Mouse (Mus musculus) lung, postnatal 0 days (tissue): ENCODE results near the gene Gm20696. TPM values are rescaled to one million over a fixed set of nuclear protein-coding genes. Genes with fewer than 3 reads are reported as not detected.

Experiments
- ATAC-seq: fragments of 200-750 bp; cut with Nextera tagmentation; 2 replicates; pipeline ENCODE4 v1.8.0; 2017; ENCODE audit warnings: moderate library complexity
- DNase-seq: peaks from one replicate; pipeline ENCODE4 v3.0.0-alpha.2; 2016; ENCODE audit warnings: low spot score
- H3K27ac ChIP-seq: fragments of 300-500 bp; sonication (generic); 2 replicates; pipeline ENCODE4 v1.5.1; 2014; ENCODE audit warnings: antibody characterized with exemption, mild to moderate bottlenecking, low read length, mixed read lengths
- H3K27me3 ChIP-seq: fragments of 300-500 bp; sonication (generic); replicated peaks from 2 replicates; pipeline ENCODE4 v1.6.1; 2014; ENCODE audit warnings: low read length, mixed read lengths; ENCODE audit not compliant: insufficient read depth
- H3K36me3 ChIP-seq: fragments of 300-500 bp; sonication (generic); 2 replicates; pipeline ENCODE4 v1.6.1; 2014; ENCODE audit warnings: low read length, mixed read lengths; ENCODE audit not compliant: insufficient read depth
- H3K4me1 ChIP-seq: fragments of 300-500 bp; sonication (generic); 2 replicates; pipeline ENCODE4 v1.6.1; 2014; ENCODE audit warnings: antibody characterized with exemption, low read depth, low read length, mixed read lengths; ENCODE audit not compliant: insufficient read depth
- H3K4me2 ChIP-seq: fragments of 300-500 bp; sonication (generic); replicated peaks from 2 replicates; pipeline ENCODE4 v1.6.1; 2014; ENCODE audit warnings: low read depth, mild to moderate bottlenecking, low read length, moderate library complexity, mixed read lengths
- H3K4me3 ChIP-seq: fragments of 300-500 bp; sonication (generic); 2 replicates; pipeline ENCODE4 v1.5.1; 2014; ENCODE audit warnings: low read depth, low read length
- H3K9ac ChIP-seq: fragments of 300-500 bp; sonication (generic); replicated peaks from 2 replicates; pipeline ENCODE4 v1.6.1; 2014; ENCODE audit warnings: low read depth, mild to moderate bottlenecking
- H3K9me3 ChIP-seq: fragments of 300-500 bp; sonication (generic); 2 replicates; pipeline ENCODE4 v1.6.1; 2016; ENCODE audit warnings: low read length, mixed read lengths
- CTCF ChIP-seq: IDR thresholded peaks from 2 replicates; pipeline ENCODE4 v1.5.1; 2016; ENCODE audit warnings: antibody characterized with exemption, mild to moderate bottlenecking
- EP300 ChIP-seq: IDR thresholded peaks from 2 replicates; pipeline ENCODE4 v1.6.1; 2016; ENCODE audit warnings: antibody characterized with exemption, mild to moderate bottlenecking, control low read depth
- WGBS: fragments of 180-500 bp; shearing (Covaris S2); extraction: QIAGEN DNeasy Blood & Tissue Kit; methylation state at CpG from one replicate; pipeline ENCODE4 v1.1.7; 2014; 5-methylcytosine and 5-hydroxymethylcytosine counted together
- polyA plus RNA-seq: library from polyadenylated mRNA; unstranded; fragments of >200 nt; fragmentation: Nextera tagmentation; extraction: Ambion mirVana; gene quantifications from 2 replicates; pipeline ENCODE4 v1.2.1, GENCODE M21; 2015

The Gm20696 gene
- polyA plus RNA-seq, 1 experiment from 2014 or later, result 2.3 TPM

DNA sequence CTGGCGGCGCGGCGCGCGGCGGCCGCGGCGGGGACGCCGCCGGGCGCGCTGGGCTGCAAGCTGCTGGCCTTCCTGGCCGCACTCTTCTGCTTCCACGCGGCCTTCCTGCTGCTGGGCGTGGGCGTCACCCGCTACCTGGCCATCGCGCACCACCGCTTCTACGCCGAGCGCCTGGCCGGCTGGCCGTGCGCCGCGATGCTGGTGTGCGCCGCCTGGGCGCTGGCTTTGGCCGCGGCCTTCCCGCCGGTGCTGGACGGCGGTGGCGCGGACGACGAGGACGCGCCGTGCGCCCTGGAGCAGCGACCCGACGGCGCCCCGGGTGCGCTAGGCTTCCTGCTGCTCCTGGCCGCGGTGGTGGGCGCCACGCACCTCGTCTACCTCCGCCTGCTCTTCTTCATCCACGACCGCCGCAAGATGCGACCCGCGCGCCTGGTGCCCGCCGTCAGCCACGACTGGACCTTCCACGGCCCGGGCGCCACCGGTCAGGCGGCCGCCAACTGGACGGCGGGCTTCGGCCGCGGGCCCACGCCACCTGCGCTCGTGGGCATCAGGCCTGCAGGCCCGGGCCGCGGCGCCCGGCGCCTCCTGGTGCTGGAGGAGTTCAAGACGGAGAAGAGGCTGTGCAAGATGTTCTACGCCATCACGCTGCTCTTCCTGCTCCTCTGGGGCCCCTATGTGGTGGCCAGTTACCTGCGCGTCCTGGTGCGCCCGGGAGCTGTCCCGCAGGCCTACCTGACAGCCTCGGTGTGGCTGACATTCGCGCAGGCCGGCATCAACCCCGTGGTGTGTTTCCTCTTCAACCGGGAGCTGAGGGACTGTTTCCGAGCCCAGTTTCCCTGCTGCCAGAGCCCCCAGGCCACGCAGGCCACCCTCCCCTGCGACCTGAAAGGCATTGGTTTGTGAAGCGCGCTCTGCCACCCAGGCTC, 26.6 kb upstream of the Gm20696 start:
- WGBS, result 2% methylated on average over 62 of the region's 110 CpGs
- peaks cover 7% of the 10 kb centered on the region; the same call in 1 of the 2 replicates for H3K4me1 ChIP-seq
- peak; percentile 21 for DNase-seq

DNA sequence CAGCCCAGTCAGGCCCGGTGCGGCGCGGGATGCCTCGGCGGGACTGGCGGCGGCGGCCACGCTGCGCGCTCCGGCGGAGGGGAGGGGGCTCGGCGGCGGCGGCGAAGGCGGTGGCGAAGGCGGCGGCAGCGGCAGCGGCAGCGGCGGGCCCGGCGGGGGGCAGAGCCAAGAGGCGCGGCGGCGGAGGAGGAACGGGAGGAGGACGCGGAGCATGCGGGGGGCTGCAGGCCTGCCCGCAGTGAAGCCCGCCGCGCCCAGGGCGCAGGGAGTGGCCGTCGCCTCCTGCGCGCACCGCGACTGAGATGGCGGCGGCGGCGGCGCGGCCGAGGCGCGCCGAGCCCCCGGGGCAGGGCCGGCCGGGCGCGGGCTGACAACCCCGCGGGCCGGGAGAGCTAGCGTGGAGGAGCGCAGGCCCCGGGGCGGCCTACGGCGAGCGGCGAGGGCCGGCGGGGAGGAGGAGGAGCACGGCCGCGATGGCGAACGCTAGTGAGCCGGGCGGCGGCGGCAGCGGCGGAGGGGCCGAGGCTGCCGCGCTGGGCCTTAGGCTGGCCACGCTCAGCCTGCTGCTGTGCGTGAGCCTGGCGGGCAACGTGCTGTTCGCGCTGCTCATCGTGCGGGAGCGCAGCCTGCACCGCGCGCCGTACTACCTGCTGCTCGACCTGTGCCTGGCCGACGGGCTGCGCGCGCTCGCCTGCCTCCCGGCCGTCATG, 25.8 kb upstream of the Gm20696 start, which contains the start of gene Gpr27:
TSS of gene Gpr27 (plus strand) at position 474 of the 710 bp plus-strand sequence.
- TF ChIP-seq CTCF (no peak), EP300 (no peak)
- H3K9me3 ChIP-seq, result no peaks in the 10 kb centered on the region
- ATAC-seq, result peak; percentile 70
- DNase-seq, result peak; percentile 33
- peaks cover 7% of the 10 kb centered on the region; the same call in 1 of the 2 replicates for H3K4me1 ChIP-seq
- WGBS, result 0% methylated on average over 34 of the region's 112 CpGs
- peak within 1 kb of the TSS; percentile 54 for H3K9ac ChIP-seq
- H3K27ac ChIP-seq, result no peak within 1 kb of the TSS
- H3K4me2 ChIP-seq, result peak within 1 kb of the TSS; percentile 97
- H3K36me3 ChIP-seq, result no peaks in the 10 kb centered on the region
- peak within 1 kb of the TSS; percentile 67 for H3K4me3 ChIP-seq
- peaks cover 13% of the 10 kb centered on the region; the same call in 1 of the 2 replicates for H3K27me3 ChIP-seq

More for the DNA sequence above, 26.6 kb upstream of the Gm20696 start:
- Histone ChIP-seq H3K27me3 (peaks cover 13% of the 10 kb centered on the region; the same call in 1 of the 2 replicates), H3K9me3 (no peaks in the 10 kb centered on the region), H3K4me2 (peak overlapping the region; percentile 97), H3K9ac (peak overlapping the region; percentile 54; the same call in 1 of the 2 replicates), H3K4me3 (peak overlapping the region; percentile 67), H3K36me3 (no peaks in the 10 kb centered on the region), H3K27ac (no peak overlapping the region)
- ATAC-seq, result peak; percentile 56
- TF ChIP-seq CTCF (no peak), EP300 (no peak)

DNA sequence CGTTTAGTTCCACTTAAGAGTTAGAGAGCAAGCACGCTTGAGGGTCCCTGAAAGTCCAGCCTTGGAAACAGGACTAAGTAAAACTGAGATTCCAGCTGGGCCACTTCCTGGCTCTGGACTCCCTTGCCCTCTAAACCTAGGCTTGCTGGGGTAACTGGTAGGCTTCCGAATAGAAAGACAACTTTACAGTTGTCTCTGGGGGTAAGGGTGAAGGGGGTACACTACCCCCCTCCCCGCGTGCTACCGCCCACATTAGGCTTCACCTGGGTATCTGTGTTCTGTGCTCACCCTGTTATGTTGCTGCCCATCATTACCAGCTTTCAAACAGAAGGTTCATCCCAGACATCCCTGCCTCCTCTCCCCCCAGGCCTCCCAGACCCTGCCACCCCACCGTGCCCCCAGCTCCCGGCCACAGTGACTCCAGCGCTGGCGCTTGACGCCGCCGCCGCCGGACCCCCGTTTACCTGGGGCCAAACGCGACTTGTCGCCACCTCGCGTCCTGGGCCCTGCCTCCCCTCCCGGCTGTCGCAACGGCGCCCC, 25.1 kb upstream of the Gm20696 start:
- Histone ChIP-seq H3K9ac (peak overlapping the region; percentile 54; the same call in 1 of the 2 replicates), H3K4me1 (peaks cover 7% of the 10 kb centered on the region; the same call in 1 of the 2 replicates), H3K4me2 (peak overlapping the region; percentile 97), H3K4me3 (peak overlapping the region; percentile 67), H3K27ac (no peak overlapping the region), H3K27me3 (peaks cover 13% of the 10 kb centered on the region; the same call in 1 of the 2 replicates), H3K9me3 (no peaks in the 10 kb centered on the region), H3K36me3 (no peaks in the 10 kb centered on the region)
- ATAC-seq, result no peak
- TF ChIP-seq EP300 (no peak), CTCF (no peak)
- 11% methylated on average over 22 of the region's 25 CpGs for WGBS
- no peak for DNase-seq

- H3K9ac ChIP-seq, result no peak overlapping the region
- H3K27ac ChIP-seq, result no peak overlapping the region
- H3K27me3 ChIP-seq, result peaks cover 9% of the 10 kb centered on the region; the same call in 1 of the 2 replicates
- ATAC-seq (no peak), DNase-seq (no peak)
- WGBS, result 77% methylated on average over 6 of the region's 6 CpGs
- no peak overlapping the region for H3K4me3 ChIP-seq
- H3K36me3 ChIP-seq, result no peaks in the 10 kb centered on the region
- no peaks in the 10 kb centered on the region for H3K9me3 ChIP-seq
- H3K4me2 ChIP-seq, result no peak overlapping the region
- TF ChIP-seq EP300 (no peak), CTCF (no peak)
- peaks cover 6% of the 10 kb centered on the region; the same call in 1 of the 2 replicates for H3K4me1 ChIP-seq
Measured at GRCm38 (mm10) chr6:99688513-99688912, 21.9 kb upstream of the Gm20696 start.

GRCm38 (mm10) chr6:99684899-99685298, 18.3 kb upstream of the Gm20696 start:
- 67% methylated on average over 5 of the region's 5 CpGs for WGBS
- Histone ChIP-seq H3K9ac (no peak overlapping the region), H3K9me3 (no peaks in the 10 kb centered on the region), H3K4me2 (no peak overlapping the region), H3K36me3 (no peaks in the 10 kb centered on the region), H3K27ac (no peak overlapping the region), H3K4me1 (no peaks in the 10 kb centered on the region), H3K4me3 (no peak overlapping the region), H3K27me3 (no peaks in the 10 kb centered on the region)
- DNase-seq, result peak; percentile 45
- TF ChIP-seq EP300 (no peak), CTCF (peak; percentile 80)
- no peak for ATAC-seq
